18 mouse cellular contexts compared by ENCODE assay signal in the genomic region with DNA sequence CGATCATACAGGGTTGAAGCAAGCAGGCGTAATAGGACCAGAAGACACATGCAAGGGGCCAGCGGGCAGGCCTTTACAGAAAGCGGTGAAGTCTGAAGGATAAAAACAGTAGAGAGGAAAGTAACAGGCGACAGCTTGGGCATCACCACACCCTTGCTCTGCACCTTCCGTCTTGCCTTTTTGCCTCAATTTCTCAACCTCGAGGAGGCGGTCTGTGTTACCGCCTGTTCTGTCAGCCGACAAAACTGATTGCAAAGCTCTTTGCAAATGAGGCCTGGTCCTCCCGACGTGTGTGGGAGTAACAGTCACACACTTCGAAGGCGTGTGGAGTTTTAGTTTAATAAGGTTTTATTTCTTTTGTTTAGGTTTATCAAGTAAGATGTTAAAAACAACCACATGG. TPM values are rescaled to one million over a fixed set of nuclear protein-coding genes. Genes with fewer than 3 reads are reported as not detected.
DNase-seq lines count a peak whose midpoint lies in the region; ATAC-seq lines count a peak whose summit lies in the region.
"Had no signal": no experiment of that assay in that cellular context is flagged by ENCODE, and none has a peak within 500 bp of the region (broad histone marks: within the 10 kb centered on the region; RNA-seq: fewer than 3 reads in every experiment).

No protein-coding gene starts in this region.

- no peak for ATAC-seq in CD4-positive, CD25-positive, alpha-beta regulatory T cell, adult 4 months
- ATAC-seq: forebrain, embryonic 13.5 days; forebrain, embryonic 15.5 days; forebrain, postnatal 0 days had no signal

- DNase-seq in CD4-positive, CD25-positive, alpha-beta regulatory T cell, adult 2 months (ENCODE audit: low read depth, low spot score), result peak; percentile 62
- peak; percentile 51 for DNase-seq in CD4-positive helper T cell, adult 2 months (ENCODE audit: low read depth, low spot score)
- peak; percentile 39 for DNase-seq in naive thymus-derived CD4-positive, alpha-beta T cell, adult 2 months (ENCODE audit: low read depth)
- no peak for DNase-seq in adrenal gland, adult 18-20 months (ENCODE audit: low spot score in 2 of 2)
- DNase-seq: adrenal gland, adult 8-10 months; adrenal gland, postnatal 14 days; adrenal gland, postnatal 36 days; B cell, adult 2 months; cerebellum, adult 11-12 months; cerebellum, adult 2 months; cerebellum, adult 9-11 months; cerebellum, postnatal 14 days; cerebellum, postnatal 36 days; forebrain, postnatal 0 days had no signal

RNA-seq across cellular contexts. Expression of a gene that starts 43.3 kb away (rescaled TPM):
- 10 to 100 TPM; 73.0 to 76.1 TPM for polyA plus RNA-seq in CD4-positive, CD25-positive, alpha-beta regulatory T cell, adult 4 months (2017; shearing (Covaris generic))
- total RNA-seq in adrenal gland, adult 18-20 months (2021), result 10 to 100 TPM; 11.0 to 12.5 TPM
- total RNA-seq: MEL had no signal

Comparison
In these comparisons a context has a peak if more than half of its experiments do, and no peak if none do; other contexts are left out.
1. DNase-seq: peak in CD4-positive, CD25-positive, alpha-beta regulatory T cell, adult 2 months (single experiment), CD4-positive helper T cell, adult 2 months (single experiment) and naive thymus-derived CD4-positive, alpha-beta T cell, adult 2 months (single experiment); none in adrenal gland, adult 18-20 months (0 of 2).